Mouse (Mus musculus): Measurements from ENCODE around the gene Artn.

DNA sequence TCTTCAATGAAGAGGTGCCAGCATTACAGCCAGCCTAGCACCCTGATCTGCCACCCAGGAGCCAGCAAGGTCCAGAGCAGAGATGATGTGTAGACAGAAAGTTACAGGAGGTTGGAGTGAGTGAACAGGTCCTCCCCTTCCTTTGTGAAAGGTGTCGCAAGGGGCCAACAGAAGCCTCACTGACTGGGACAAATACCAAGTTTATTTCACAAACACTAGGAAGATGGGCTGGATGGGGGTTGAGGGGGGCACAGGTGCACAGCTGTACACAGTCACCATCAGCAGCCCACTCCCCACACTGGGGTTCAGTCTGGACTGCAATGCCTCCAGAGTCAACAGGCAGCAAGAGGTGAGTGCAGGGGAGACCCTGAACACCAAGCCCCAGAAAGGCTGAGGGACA is 45.4 kb downstream of the Artn start:
- TF ChIP-seq CTCF (conservative IDR thresholded peaks at IDR 0.05; ENCODE audit: insufficient read depth, insufficient read length, low read depth, low read length) (no peak), POLR2A (IDR thresholded peaks at IDR 0.05; ENCODE audit: low read depth, low read length) (no peak)
